Mouse (Mus musculus): ENCODE results near the gene Cdc42bpg.
A peak's percentile ranks its signal among the peaks of the same experiment; 100 is the strongest.

The Cdc42bpg gene

GRCm38 (mm10) chr19:6343066-6343925 is 37.0 kb downstream of the Cdc42bpg start:
- TF ChIP-seq GATA4 (IDR thresholded peaks at IDR 0.05; ENCODE audit: insufficient replicate concordance, low read length) = no peak

DNA sequence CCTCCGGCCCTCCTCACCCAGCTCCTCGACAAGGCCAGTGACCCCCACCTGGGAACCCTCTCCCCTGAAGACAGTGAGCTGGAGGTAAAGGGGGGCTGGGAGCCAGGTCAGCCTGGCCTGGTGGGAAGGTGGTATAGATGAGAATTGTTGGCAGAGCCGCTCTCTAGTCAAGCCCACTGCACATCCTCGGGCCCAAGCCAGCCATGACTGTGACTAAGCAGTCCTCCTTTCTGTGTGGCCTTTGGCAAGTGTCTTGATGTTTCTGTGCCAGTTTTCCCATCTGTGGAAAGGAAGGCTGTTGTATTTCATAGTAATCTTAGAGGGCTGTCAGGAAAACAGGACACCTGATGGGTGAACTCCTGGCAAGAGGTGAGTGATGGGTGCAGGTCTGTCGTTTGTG is 37.7 kb downstream of the Cdc42bpg start:
- no peak for TF ChIP-seq GATA4 (IDR thresholded peaks at IDR 0.05; ENCODE audit: insufficient replicate concordance, low read length)

DNA sequence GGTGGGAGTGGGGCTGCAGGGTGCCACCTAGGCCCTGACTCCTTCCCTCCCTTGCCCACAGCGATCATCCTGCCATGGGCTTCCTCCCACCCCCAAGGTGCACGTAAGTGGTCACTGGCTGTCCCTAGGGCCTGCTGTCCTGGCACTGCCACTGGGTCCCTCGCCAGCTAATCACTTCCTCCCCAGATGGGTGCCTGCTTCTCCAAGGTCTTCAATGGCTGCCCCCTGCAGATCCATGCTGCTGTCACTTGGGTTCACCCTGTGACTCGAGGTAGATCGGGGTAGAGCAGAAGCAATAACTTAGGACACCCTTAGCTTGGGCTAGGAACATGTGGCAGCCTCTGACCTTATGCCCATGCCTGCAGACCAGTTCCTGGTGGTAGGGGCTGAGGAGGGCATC is 39.8 kb downstream of the Cdc42bpg start:
- TF ChIP-seq GATA4 (IDR thresholded peaks at IDR 0.05; ENCODE audit: insufficient replicate concordance, low read length) = no peak

- TF ChIP-seq GATA4 (IDR thresholded peaks at IDR 0.05; ENCODE audit: insufficient replicate concordance, low read length) = no peak
Measured at GRCm38 (mm10) chr19:6346661-6347060, 40.4 kb downstream of the Cdc42bpg start.

DNA sequence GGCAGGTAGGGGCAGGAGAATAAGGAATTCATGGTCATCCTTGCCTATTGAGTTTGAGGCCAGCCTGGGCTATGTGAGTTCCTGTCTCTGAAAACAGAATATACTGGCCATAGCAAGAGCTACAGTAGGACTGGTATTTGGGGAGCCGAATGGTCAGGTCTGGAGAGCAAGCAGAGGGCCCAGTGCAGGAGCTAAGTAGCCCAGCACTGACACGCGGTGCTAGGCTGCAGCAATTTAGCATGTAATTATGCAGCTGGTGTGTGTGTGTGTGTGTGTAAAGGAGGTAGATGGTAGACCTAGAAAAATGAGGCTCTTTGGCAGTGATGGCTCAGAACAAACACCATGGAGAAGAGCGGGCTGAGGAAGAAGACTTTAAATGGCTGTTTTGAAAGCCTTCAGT is 41.4 kb downstream of the Cdc42bpg start:
- no peak for TF ChIP-seq GATA4 (IDR thresholded peaks at IDR 0.05; ENCODE audit: insufficient replicate concordance, low read length)

DNA sequence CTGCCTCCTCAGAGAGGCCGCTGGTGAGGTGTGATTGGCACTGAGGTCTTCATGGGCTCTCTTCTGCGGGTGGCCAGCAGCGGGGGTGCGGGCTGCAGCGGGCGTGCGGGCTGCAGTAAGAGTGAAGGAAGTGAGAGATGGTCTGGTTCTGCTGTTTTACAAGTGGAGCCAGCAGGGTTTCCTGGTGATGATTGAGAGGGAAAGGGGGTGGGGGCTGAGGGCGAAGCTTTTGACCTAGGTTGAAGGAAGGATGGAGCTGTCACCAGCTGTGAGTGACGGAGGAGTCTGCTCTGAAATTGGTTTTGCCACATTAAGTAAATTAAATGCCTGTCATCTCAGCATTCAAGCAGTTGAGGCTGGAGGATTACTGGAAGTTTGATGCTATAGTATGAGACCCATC is 42.5 kb downstream of the Cdc42bpg start:
- TF ChIP-seq GATA4 (IDR thresholded peaks at IDR 0.05; ENCODE audit: insufficient replicate concordance, low read length) = no peak

DNA sequence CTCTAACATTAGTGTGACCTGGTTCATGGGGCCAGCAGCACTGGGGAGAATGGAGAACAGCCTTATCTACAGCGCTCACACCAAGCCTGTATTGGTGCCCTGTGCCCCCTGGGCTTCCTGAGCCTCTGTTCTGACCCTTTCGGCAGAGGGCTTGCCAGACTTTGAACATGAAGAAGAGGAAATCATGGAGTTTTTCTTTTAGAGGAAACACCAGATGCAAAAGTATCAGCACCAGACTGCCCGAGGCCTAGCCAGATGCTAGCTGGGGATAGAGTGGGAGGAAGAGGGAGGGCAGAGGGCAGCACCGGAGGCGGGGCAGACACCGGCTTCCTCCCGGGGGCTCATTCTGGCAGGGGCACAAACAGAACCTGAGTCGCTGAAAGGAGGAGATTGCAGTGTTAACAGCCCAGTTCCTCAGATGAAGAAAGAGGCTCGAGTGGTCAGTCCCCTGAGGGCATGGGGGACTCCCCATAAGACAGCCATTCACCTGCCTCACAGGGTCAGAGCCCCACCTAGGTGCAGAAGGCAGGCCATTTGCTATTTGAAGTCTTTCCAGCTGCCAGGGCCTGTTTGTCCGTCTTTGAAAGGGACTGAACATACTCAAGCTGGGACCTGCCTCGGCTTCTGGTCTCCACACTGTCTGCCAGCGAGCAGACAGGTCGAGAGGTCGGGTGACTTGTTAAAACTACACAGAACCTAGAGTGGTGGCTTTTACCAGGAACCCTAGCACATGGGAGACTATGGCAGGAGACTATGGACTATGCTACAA is 43.1 kb downstream of the Cdc42bpg start:
- TF ChIP-seq GATA4 (IDR thresholded peaks at IDR 0.05; ENCODE audit: insufficient replicate concordance, low read length) = peak; percentile 93; the same call in 1 of the 2 replicates

GRCm38 (mm10) chr19:6351431-6352106 is 45.3 kb downstream of the Cdc42bpg start:
- no peak for TF ChIP-seq GATA4 (IDR thresholded peaks at IDR 0.05; ENCODE audit: insufficient replicate concordance, low read length)

GRCm38 (mm10) chr19:6352107-6352505 is 45.9 kb downstream of the Cdc42bpg start:
- no peak for TF ChIP-seq GATA4 (IDR thresholded peaks at IDR 0.05; ENCODE audit: insufficient replicate concordance, low read length)

GRCm38 (mm10) chr19:6354030-6354429 is 47.8 kb downstream of the Cdc42bpg start:
- TF ChIP-seq GATA4 (IDR thresholded peaks at IDR 0.05; ENCODE audit: insufficient replicate concordance, low read length) = no peak

GRCm38 (mm10) chr19:6361291-6361690 is 55.0 kb downstream of the Cdc42bpg start:
- TF ChIP-seq GATA4 (IDR thresholded peaks at IDR 0.05; ENCODE audit: insufficient replicate concordance, low read length) = no peak

- TF ChIP-seq GATA4 (IDR thresholded peaks at IDR 0.05; ENCODE audit: insufficient replicate concordance, low read length) = no peak
Measured at GRCm38 (mm10) chr19:6363091-6363410, 56.8 kb downstream of the Cdc42bpg start.

GRCm38 (mm10) chr19:6363411-6364240 is 57.4 kb downstream of the Cdc42bpg start, which contains the start of gene Sf1:
Gene Sf1 (plus strand): TSS chr19:6363690.
- TF ChIP-seq GATA4 (IDR thresholded peaks at IDR 0.05; ENCODE audit: insufficient replicate concordance, low read length) = no peak

DNA sequence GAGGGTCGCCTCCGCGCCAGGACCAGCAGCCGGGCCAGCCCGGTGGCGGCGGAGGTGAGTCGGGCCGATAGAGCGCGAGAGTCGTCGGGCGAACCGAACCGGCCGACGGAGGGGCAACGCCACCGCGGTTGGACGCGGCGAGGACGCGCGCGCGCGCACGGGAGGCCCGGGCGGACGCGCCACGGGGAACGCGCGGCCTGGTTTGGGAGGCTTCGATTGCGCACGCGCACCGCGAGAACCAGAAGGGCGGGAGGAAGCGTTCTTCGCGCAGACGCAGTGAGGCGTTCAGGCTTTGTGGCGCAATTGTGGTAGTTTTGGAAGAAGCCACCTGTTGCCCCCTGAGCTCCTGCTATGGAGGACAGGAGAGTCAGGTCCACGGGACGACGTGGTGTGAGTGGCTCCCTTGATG is 58.1 kb downstream of the Cdc42bpg start:
- TF ChIP-seq GATA4 (IDR thresholded peaks at IDR 0.05; ENCODE audit: insufficient replicate concordance, low read length) = no peak

- TF ChIP-seq GATA4 (IDR thresholded peaks at IDR 0.05; ENCODE audit: insufficient replicate concordance, low read length) = no peak
Measured at GRCm38 (mm10) chr19:6364842-6365241, 58.6 kb downstream of the Cdc42bpg start.

Data from liver, adult (tissue).